Comparison of ENCODE assay signal across 28 mouse cellular contexts in genomic region chr4:152744366-152744765, GRCm38 (mm10).
DNase-seq lines count a peak whose midpoint lies in the region; ATAC-seq and TF ChIP-seq lines count a peak whose summit lies in the region.
"Had no signal": no experiment of that assay in that cellular context is flagged by ENCODE, and none has a peak within 500 bp of the region (broad histone marks: within the 10 kb centered on the region; RNA-seq: fewer than 3 reads in every experiment).

No protein-coding gene starts in this region.

- TF ChIP-seq EP300 in heart, adult 2 months (IDR thresholded peaks at IDR 0.05; ENCODE audit: insufficient read depth, low read depth, low read length), result no peak

- H3K79me2 ChIP-seq in heart, adult 2 months (replicated peaks; ENCODE audit: control insufficient read depth, insufficient read depth, low read length), result no peaks in the 10 kb centered on the region

- no peaks in the 10 kb centered on the region for H3K36me3 ChIP-seq in heart, adult 2 months (ENCODE audit: control insufficient read depth, insufficient read depth, low read length)
- H3K36me3 ChIP-seq in megakaryocyte, embryonic 14.5 days (replicated peaks; ENCODE audit: low read length), result no peaks in the 10 kb centered on the region
- no peaks in the 10 kb centered on the region for H3K36me3 ChIP-seq in forebrain, embryonic 14.5 days (ENCODE audit: control insufficient read depth, insufficient read depth, low read length)
- H3K36me3 ChIP-seq: limb, embryonic 10.5 days; limb, embryonic 15.5 days; liver, embryonic 13.5 days; midbrain, embryonic 12.5 days had no signal

- TF ChIP-seq POLR2A in heart, adult 2 months (IDR thresholded peaks at IDR 0.05; ENCODE audit: insufficient read depth, low read depth, low read length), result no peak
- no peak for TF ChIP-seq POLR2A in brain, embryonic 14.5 days (IDR thresholded peaks at IDR 0.05; ENCODE audit: borderline replicate concordance, extremely low read depth, insufficient read depth, insufficient read length, poor library complexity, severe bottlenecking)

- intact Hi-C loops in heart, adult 2 months (cut with DNase I), result no loop called here

- TF ChIP-seq CTCF in heart, adult 2 months (IDR thresholded peaks at IDR 0.05), result no peak
- no peak for TF ChIP-seq CTCF in brain, embryonic 14.5 days (IDR thresholded peaks at IDR 0.05; ENCODE audit: borderline replicate concordance, extremely low read depth, insufficient read depth, insufficient read length)

- H3K27me3 ChIP-seq in heart, adult 2 months (ENCODE audit: control insufficient read depth, insufficient read depth, low read length), result no peaks in the 10 kb centered on the region
- H3K27me3 ChIP-seq in megakaryocyte, embryonic 14.5 days (replicated peaks), result no peaks in the 10 kb centered on the region
- H3K27me3 ChIP-seq in forebrain, embryonic 14.5 days (replicated peaks; ENCODE audit: control insufficient read depth, insufficient read depth, low read length), result no peaks in the 10 kb centered on the region
- H3K27me3 ChIP-seq: liver, embryonic 13.5 days; midbrain, embryonic 12.5 days had no signal

- H3K4me2 ChIP-seq in forebrain, embryonic 14.5 days (ENCODE audit: low read length), result peak overlapping the region; percentile 7; the same call in 1 of the 2 replicates
- H3K4me2 ChIP-seq: heart, embryonic 11.5 days; limb, embryonic 15.5 days; liver, embryonic 13.5 days; midbrain, embryonic 12.5 days had no signal

- H3K9me3 ChIP-seq in megakaryocyte, embryonic 14.5 days, result peaks cover 32% of the 10 kb centered on the region
- H3K9me3 ChIP-seq in forebrain, embryonic 14.5 days (replicated peaks; ENCODE audit: control insufficient read depth, low read length), result no peaks in the 10 kb centered on the region
- H3K9me3 ChIP-seq: limb, embryonic 10.5 days; limb, embryonic 15.5 days; midbrain, embryonic 12.5 days had no signal

- peak; percentile 82 for DNase-seq in heart, adult 11 months
- no peak for DNase-seq in heart, adult 2 months
- peak; percentile 69 for DNase-seq in brain, embryonic 14.5 days (ENCODE audit: low read depth)
- peak; percentile 52 for DNase-seq in forebrain, embryonic 14.5 days (ENCODE audit: low spot score)
- DNase-seq in adipocyte (ENCODE audit: low spot score), result no peak
- DNase-seq: adrenal gland, adult 2 months; adrenal gland, postnatal 36 days; B cell, adult 2 months; cerebellum, adult 8-10 months; cerebellum, postnatal 36 days; heart, postnatal 36 days; kidney, adult 11 months; kidney, postnatal 14 days; layer of hippocampus, adult 9-11 months; liver, embryonic 13.5 days; lung, adult 18-20 months; right cerebral cortex, postnatal 4 days; thymus, postnatal 4 days had no signal

- no peak overlapping the region for H3K9ac ChIP-seq in heart, adult 2 months (ENCODE audit: low read depth, low read length)
- H3K9ac ChIP-seq in forebrain, embryonic 14.5 days (ENCODE audit: low read length), result peak overlapping the region; percentile 17; the same call in 1 of the 2 replicates
- H3K9ac ChIP-seq: limb, embryonic 15.5 days; liver, embryonic 13.5 days; midbrain, embryonic 12.5 days had no signal

- H3K4me3 ChIP-seq in heart, adult 2 months, result no peak overlapping the region
- H3K4me3 ChIP-seq in megakaryocyte, embryonic 14.5 days (replicated peaks), result peak overlapping the region; percentile 6
- H3K4me3 ChIP-seq in forebrain, embryonic 14.5 days (ENCODE audit: low read depth, low read length), result no peak overlapping the region
- H3K4me3 ChIP-seq: limb, embryonic 10.5 days; limb, embryonic 15.5 days; liver, embryonic 13.5 days; midbrain, embryonic 12.5 days had no signal

- no peak for ATAC-seq in megakaryocyte, adult 5-6 weeks (ENCODE audit: poor library complexity, severe bottlenecking)
- 0 out of 2 replicates have a peak, but pooled peaks have one; percentile 40 for ATAC-seq in forebrain, embryonic 14.5 days
- ATAC-seq: inflammation-experienced regulatory T-cells, adult 6 months; lung, postnatal 0 days had no signal

- H3K27ac ChIP-seq in heart, adult 2 months, result no peak overlapping the region
- no peak overlapping the region for H3K27ac ChIP-seq in forebrain, embryonic 14.5 days (ENCODE audit: low read depth, low read length)
- H3K27ac ChIP-seq: limb, embryonic 10.5 days; limb, embryonic 15.5 days; liver, embryonic 13.5 days; macrophage; midbrain, embryonic 12.5 days; stomach, postnatal 0 days had no signal

- no peaks in the 10 kb centered on the region for H3K4me1 ChIP-seq in heart, adult 2 months (ENCODE audit: control insufficient read depth, insufficient read depth, low read length)
- H3K4me1 ChIP-seq in megakaryocyte, embryonic 14.5 days, result no peaks in the 10 kb centered on the region
- peaks cover 12% of the 10 kb centered on the region for H3K4me1 ChIP-seq in forebrain, embryonic 14.5 days (ENCODE audit: control insufficient read depth, insufficient read depth, low read length)
- H3K4me1 ChIP-seq: limb, embryonic 10.5 days; limb, embryonic 15.5 days; liver, embryonic 13.5 days had no signal

- WGBS in heart, adult 2 months, result 51% methylated on average over 11 of the region's 11 CpGs
- WGBS in forebrain, embryonic 14.5 days, result 2% methylated on average over 11 of the region's 11 CpGs

Comparison
In these comparisons a context has a peak if more than half of its experiments do, and no peak if none do; other contexts are left out.
1. DNase-seq: peak in heart, adult 11 months (single experiment), brain, embryonic 14.5 days (single experiment) and forebrain, embryonic 14.5 days (single experiment); none in heart, adult 2 months (0 of 2) and adipocyte (single experiment).